Comparison of ENCODE assay signal across 11 mouse cellular contexts in the genomic region with DNA sequence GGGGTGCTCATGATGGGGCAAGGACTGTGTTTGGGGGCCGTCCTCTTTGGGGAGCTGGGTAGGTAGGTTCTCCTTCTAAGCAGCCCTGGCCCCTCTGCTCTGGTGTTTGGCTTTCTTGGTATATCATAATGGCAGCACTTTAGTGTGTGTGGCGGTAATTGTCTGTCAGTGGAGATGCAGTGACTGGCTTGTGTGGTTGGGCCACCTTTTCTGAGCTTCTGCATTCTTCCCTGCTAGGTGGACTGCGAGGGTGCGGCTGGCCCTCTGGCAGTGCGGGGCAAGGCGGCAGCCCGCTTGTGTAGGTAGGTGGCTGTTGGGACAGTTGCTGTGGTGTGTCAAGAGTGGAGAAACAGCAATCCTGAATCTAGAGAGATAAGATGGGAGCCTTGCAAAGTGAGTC. TPM values are rescaled to one million over a fixed set of nuclear protein-coding genes. Genes with fewer than 3 reads are reported as not detected.
DNase-seq lines count a peak whose midpoint lies in the region; ATAC-seq and TF ChIP-seq lines count a peak whose summit lies in the region.
"Had no signal": no experiment of that assay in that cellular context is flagged by ENCODE, and none has a peak within 500 bp of the region (broad histone marks: within the 10 kb centered on the region; RNA-seq: fewer than 3 reads in every experiment).

No protein-coding gene starts in this region.

- H3K9me3 ChIP-seq in kidney, embryonic 16.5 days (ENCODE audit: low read length), result no peaks in the 10 kb centered on the region; the same call in 1 of the 2 replicates
- H3K9me3 ChIP-seq in kidney, embryonic 14.5 days (ENCODE audit: control insufficient read depth, low read length), result no peaks in the 10 kb centered on the region
- no peaks in the 10 kb centered on the region for H3K9me3 ChIP-seq in forebrain, embryonic 15.5 days
- H3K9me3 ChIP-seq in limb, embryonic 10.5 days (replicated peaks), result no peaks in the 10 kb centered on the region

- TF ChIP-seq CTCF in olfactory bulb, adult 2 months (IDR thresholded peaks at IDR 0.05; ENCODE audit: insufficient read depth, low read depth, low read length), result no peak

- no peaks in the 10 kb centered on the region for H3K27me3 ChIP-seq in kidney, embryonic 16.5 days (ENCODE audit: insufficient read depth, low read length)
- no peaks in the 10 kb centered on the region for H3K27me3 ChIP-seq in kidney, embryonic 14.5 days (ENCODE audit: control insufficient read depth, insufficient read depth, low read length)
- H3K27me3 ChIP-seq in forebrain, embryonic 15.5 days, result no peaks in the 10 kb centered on the region
- peaks cover 5% of the 10 kb centered on the region; the same call in 1 of the 2 replicates for H3K27me3 ChIP-seq in limb, embryonic 10.5 days (ENCODE audit: low read depth, poor library complexity, severe bottlenecking)

- WGBS in kidney, embryonic 16.5 days, result 81% methylated on average over 7 of the region's 7 CpGs
- 81% methylated on average over 7 of the region's 7 CpGs for WGBS in kidney, embryonic 14.5 days
- WGBS in forebrain, embryonic 15.5 days, result 91% methylated on average over 7 of the region's 7 CpGs
- WGBS in limb, embryonic 10.5 days, result 82% methylated on average over 7 of the region's 7 CpGs
- 91% methylated on average over 7 of the region's 7 CpGs for WGBS in olfactory bulb, adult 2 months

- peaks cover 61% of the 10 kb centered on the region for H3K4me1 ChIP-seq in kidney, embryonic 16.5 days (ENCODE audit: insufficient read depth, low read length)
- H3K4me1 ChIP-seq in kidney, embryonic 14.5 days (ENCODE audit: control insufficient read depth, insufficient read depth, low read length), result peaks cover 47% of the 10 kb centered on the region
- peaks cover 51% of the 10 kb centered on the region for H3K4me1 ChIP-seq in forebrain, embryonic 15.5 days
- peaks cover 43% of the 10 kb centered on the region for H3K4me1 ChIP-seq in limb, embryonic 10.5 days
- peaks cover 41% of the 10 kb centered on the region for H3K4me1 ChIP-seq in olfactory bulb, adult 2 months (ENCODE audit: control insufficient read depth, insufficient read depth, low read length)

- no peak overlapping the region for H3K4me2 ChIP-seq in kidney, embryonic 16.5 days (replicated peaks; ENCODE audit: low read depth, low read length)
- no peak overlapping the region for H3K4me2 ChIP-seq in kidney, embryonic 14.5 days (replicated peaks; ENCODE audit: low read depth, low read length)
- H3K4me2 ChIP-seq in forebrain, embryonic 15.5 days (replicated peaks), result peak overlapping the region; percentile 66

- 0 out of 2 replicates have a peak overlapping the region, but pooled peaks have one; percentile 19 for H3K9ac ChIP-seq in kidney, embryonic 16.5 days (replicated peaks; ENCODE audit: low read length)
- H3K9ac ChIP-seq in kidney, embryonic 14.5 days (ENCODE audit: low read depth, low read length), result no peak overlapping the region
- peak overlapping the region; percentile 11; the same call in 1 of the 2 replicates for H3K9ac ChIP-seq in forebrain, embryonic 15.5 days (replicated peaks)

- H3K4me3 ChIP-seq in kidney, embryonic 16.5 days (ENCODE audit: low read length), result no peak overlapping the region
- H3K4me3 ChIP-seq in kidney, embryonic 14.5 days (ENCODE audit: low read length), result no peak overlapping the region
- peak overlapping the region; percentile 71 for H3K4me3 ChIP-seq in forebrain, embryonic 15.5 days
- H3K4me3 ChIP-seq in limb, embryonic 10.5 days, result no peak overlapping the region
- peak overlapping the region; percentile 16 for H3K4me3 ChIP-seq in olfactory bulb, adult 2 months (ENCODE audit: insufficient read depth, low read depth, low read length)
- H3K4me3 ChIP-seq: myocyte had no signal

- no peaks in the 10 kb centered on the region for H3K36me3 ChIP-seq in kidney, embryonic 16.5 days (ENCODE audit: insufficient read depth, low read length)
- H3K36me3 ChIP-seq in kidney, embryonic 14.5 days (ENCODE audit: control insufficient read depth, insufficient read depth, low read length), result no peaks in the 10 kb centered on the region
- no peaks in the 10 kb centered on the region; the same call in 1 of the 2 replicates for H3K36me3 ChIP-seq in forebrain, embryonic 15.5 days
- peaks cover 7% of the 10 kb centered on the region for H3K36me3 ChIP-seq in limb, embryonic 10.5 days

- H3K27ac ChIP-seq in kidney, embryonic 16.5 days (ENCODE audit: low read length), result no peak overlapping the region
- no peak overlapping the region for H3K27ac ChIP-seq in kidney, embryonic 14.5 days (ENCODE audit: low read depth, low read length)
- H3K27ac ChIP-seq in forebrain, embryonic 15.5 days (replicated peaks), result 0 out of 2 replicates have a peak overlapping the region, but pooled peaks have one; percentile 9
- H3K27ac ChIP-seq in limb, embryonic 10.5 days, result peak overlapping the region; percentile 34; the same call in 1 of the 2 replicates
- H3K27ac ChIP-seq in olfactory bulb, adult 2 months (ENCODE audit: insufficient read depth, low read depth, low read length), result no peak overlapping the region

- no peak for ATAC-seq in kidney, embryonic 16.5 days (ENCODE audit: low FRiP score, low TSS enrichment)
- no peak for ATAC-seq in kidney, embryonic 14.5 days (ENCODE audit: low FRiP score, low TSS enrichment)
- no peak for ATAC-seq in forebrain, embryonic 15.5 days (replicated peaks)

- TF ChIP-seq POLR2A in olfactory bulb, adult 2 months (IDR thresholded peaks at IDR 0.05; ENCODE audit: insufficient read depth, low read depth, low read length), result no peak

- DNase-seq in limb, embryonic 10.5 days (ENCODE audit: low spot score), result no peak
- DNase-seq in frontal cortex, postnatal 25 days (ENCODE audit: low spot score in 2 of 2), result no peak
- no peak for DNase-seq in adrenal gland, adult 18-20 months (ENCODE audit: low spot score in 2 of 2)
- DNase-seq: adrenal gland, postnatal 14 days; cerebellum, postnatal 14 days; kidney, postnatal 10 days had no signal

RNA-seq across cellular contexts. Expression of gene Gramd4, which starts 3.7 kb away (rescaled TPM):
- 12.1 and 14.9 TPM in 2 replicates for polyA plus RNA-seq in kidney, embryonic 16.5 days (2015; fragmentation: Nextera tagmentation; extraction: Ambion mirVana)
- 6.5 and 9.7 TPM in 2 replicates for polyA plus RNA-seq in kidney, embryonic 14.5 days (2014; fragmentation: Nextera tagmentation; extraction: Ambion mirVana)
- polyA plus RNA-seq in forebrain, embryonic 15.5 days (2015; fragmentation: Nextera tagmentation; extraction: Ambion mirVana), result 48.8 and 52.9 TPM in 2 replicates
- 13.0 and 14.1 TPM in 2 replicates for polyA plus RNA-seq in limb, embryonic 10.5 days (2016; fragmentation: Nextera tagmentation; extraction: Ambion mirVana)
- not detected in 2 replicates for polyA plus RNA-seq in olfactory bulb, adult 2 months (2012; ENCODE audit: insufficient read depth, insufficient read length, low replicate concordance, missing spikeins)
- total RNA-seq in adrenal gland, adult 18-20 months (2021), result 10 to 100 TPM; 12.7 to 14.6 TPM

RNA-seq across cellular contexts. Expression of gene Celsr1, which starts 27.6 kb away (rescaled TPM):
- polyA plus RNA-seq in kidney, embryonic 16.5 days (2015; fragmentation: Nextera tagmentation; extraction: Ambion mirVana), result 3.5 and 3.9 TPM in 2 replicates
- 6.8 and 8.8 TPM in 2 replicates for polyA plus RNA-seq in kidney, embryonic 14.5 days (2014; fragmentation: Nextera tagmentation; extraction: Ambion mirVana)
- 5.8 and 7.2 TPM in 2 replicates for polyA plus RNA-seq in forebrain, embryonic 15.5 days (2015; fragmentation: Nextera tagmentation; extraction: Ambion mirVana)
- polyA plus RNA-seq in limb, embryonic 10.5 days (2016; fragmentation: Nextera tagmentation; extraction: Ambion mirVana), result 0.67 and 0.86 TPM in 2 replicates
- polyA plus RNA-seq in olfactory bulb, adult 2 months (2012; ENCODE audit: insufficient read depth, insufficient read length, low replicate concordance, missing spikeins), result not detected in 2 replicates
- 1 to 10 TPM; 2.9 to 3.7 TPM for total RNA-seq in adrenal gland, adult 18-20 months (2021)

Comparison
In these comparisons a context has a peak if more than half of its experiments do, and no peak if none do; other contexts are left out.
1. H3K27ac ChIP-seq: peak in forebrain, embryonic 15.5 days (single experiment) and limb, embryonic 10.5 days (single experiment); none in kidney, embryonic 16.5 days (single experiment), kidney, embryonic 14.5 days (single experiment) and olfactory bulb, adult 2 months (single experiment).
2. H3K4me3 ChIP-seq: peak in forebrain, embryonic 15.5 days (single experiment) and olfactory bulb, adult 2 months (single experiment); none in kidney, embryonic 16.5 days (single experiment), kidney, embryonic 14.5 days (single experiment) and limb, embryonic 10.5 days (single experiment).